Mouse (Mus musculus) lung, adult 18-20 months (tissue): ENCODE measurements around the gene Alyref.

Source experiments
- DNase-seq, 2 experiments: peaks; one replicate each; pipeline ENCODE4 v3.0.0; 2022; ENCODE audit warnings: mixed read lengths in 2 of 2

Alyref gene

GRCm38 (mm10) chr11:120625152-120625775 is 27.1 kb upstream of the Alyref start, which contains the start of gene Sirt7:
Gene Sirt7, minus strand, starts transcription at chr11:120625240.
- DNase-seq, result no peak

GRCm38 (mm10) chr11:120624680-120625111 is 26.5 kb upstream of the Alyref start:
- peak; percentile 86 to 88 for DNase-seq

GRCm38 (mm10) chr11:120623961-120624679 is 26.0 kb upstream of the Alyref start:
- peak; percentile 65 to 75 for DNase-seq

GRCm38 (mm10) chr11:120622805-120623204 is 24.6 kb upstream of the Alyref start:
- no peak for DNase-seq

GRCm38 (mm10) chr11:120620195-120620594 is 22.0 kb upstream of the Alyref start:
- DNase-seq, result no peak

GRCm38 (mm10) chr11:120618619-120619535 is 20.7 kb upstream of the Alyref start:
- no peak for DNase-seq

GRCm38 (mm10) chr11:120617519-120618112 is 19.5 kb upstream of the Alyref start, which contains the start of gene Pcyt2:
Gene Pcyt2, minus strand, starts transcription at chr11:120617936.
- peak; percentile 92 to 95 for DNase-seq

- DNase-seq, result no peak
Observed at GRCm38 (mm10) chr11:120616617-120617294, 18.6 kb upstream of the Alyref start.

- DNase-seq, result no peak
Observed at GRCm38 (mm10) chr11:120615606-120616203, 17.5 kb upstream of the Alyref start.

- no peak for DNase-seq
Observed at GRCm38 (mm10) chr11:120615167-120615566, 17.0 kb upstream of the Alyref start.

GRCm38 (mm10) chr11:120613976-120614375 is 15.8 kb upstream of the Alyref start:
- no peak for DNase-seq

GRCm38 (mm10) chr11:120613481-120613972 is 15.4 kb upstream of the Alyref start:
- DNase-seq, result no peak

- peak; percentile 71 to 72 for DNase-seq
Observed at GRCm38 (mm10) chr11:120612763-120613162, 14.6 kb upstream of the Alyref start.

GRCm38 (mm10) chr11:120610477-120611046 is 12.4 kb upstream of the Alyref start:
- no peak for DNase-seq

- no peak for DNase-seq
Observed at GRCm38 (mm10) chr11:120609250-120609649, 11.1 kb upstream of the Alyref start.

- DNase-seq, result no peak
Observed at GRCm38 (mm10) chr11:120608241-120609034, 10.3 kb upstream of the Alyref start, which contains the start of gene Npb. Gene Npb, plus strand, starts transcription at chr11:120608477.

GRCm38 (mm10) chr11:120606764-120607163 is 8.6 kb upstream of the Alyref start:
- no peak for DNase-seq

GRCm38 (mm10) chr11:120605667-120606066 is 7.5 kb upstream of the Alyref start:
- DNase-seq, result no peak

GRCm38 (mm10) chr11:120603545-120603944 is 5.4 kb upstream of the Alyref start:
- DNase-seq, result no peak

GRCm38 (mm10) chr11:120600716-120601115 is 2.6 kb upstream of the Alyref start:
- DNase-seq, result no peak
